Mouse (Mus musculus) forebrain, embryonic 12.5 days (tissue): Measurements from ENCODE around the gene Fkbp1b. TPM values are rescaled to one million over a fixed set of nuclear protein-coding genes. Genes with fewer than 3 reads are reported as not detected.
"Not testable (repeated sequence)": the region's sequence is repeated elsewhere in the genome, so short reads cannot be mapped to it uniquely, and the experiment has no call there.

ENCODE experiments used
- ATAC-seq: fragments of 200-750 bp; cut with Nextera tagmentation; 2 replicates; pipeline ENCODE4 v1.8.0; 2017; ENCODE audit warnings: moderate TSS enrichment; ENCODE audit not compliant: low FRiP score
- H3K27ac ChIP-seq: fragments of 300-500 bp; sonication (generic); 2 replicates; pipeline ENCODE4 v1.5.1; 2016; ENCODE audit warnings: mild to moderate bottlenecking
- H3K27me3 ChIP-seq: fragments of 300-500 bp; sonication (generic); 2 replicates; pipeline ENCODE4 v1.6.1; 2016; ENCODE audit warnings: mild to moderate bottlenecking
- H3K36me3 ChIP-seq: fragments of 300-500 bp; sonication (generic); replicated peaks from 2 replicates; pipeline ENCODE4 v1.6.1; 2016; ENCODE audit warnings: mild to moderate bottlenecking
- H3K4me1 ChIP-seq: fragments of 300-500 bp; sonication (generic); 2 replicates; pipeline ENCODE4 v1.6.1; 2016
- H3K4me2 ChIP-seq: fragments of 300-500 bp; sonication (generic); 2 replicates; pipeline ENCODE4 v1.6.1; 2016; ENCODE audit warnings: mild to moderate bottlenecking, moderate library complexity
- H3K4me3 ChIP-seq: fragments of 300-500 bp; sonication (generic); replicated peaks from 2 replicates; pipeline ENCODE4 v1.5.1; 2016; ENCODE audit warnings: mild to moderate bottlenecking
- H3K9ac ChIP-seq: fragments of 300-500 bp; sonication (generic); 2 replicates; pipeline ENCODE4 v1.6.1; 2016; ENCODE audit warnings: mild to moderate bottlenecking
- H3K9me3 ChIP-seq: fragments of 300-500 bp; sonication (generic); 2 replicates; pipeline ENCODE4 v1.6.1; 2016
- WGBS: fragments of 180-500 bp; shearing (Covaris S2); methylation state at CpG from one replicate; pipeline ENCODE4 v1.1.7; 2016; 5-methylcytosine and 5-hydroxymethylcytosine counted together
- polyA plus RNA-seq: library from polyadenylated mRNA; unstranded; fragments of >200 nt; fragmentation: Nextera tagmentation; extraction: Ambion mirVana; gene quantifications from 2 replicates; pipeline ENCODE4 v1.2.1, GENCODE M21; 2016

The Fkbp1b gene
- polyA plus RNA-seq, 1 experiment from 2014 or later: 6.6 TPM

DNA sequence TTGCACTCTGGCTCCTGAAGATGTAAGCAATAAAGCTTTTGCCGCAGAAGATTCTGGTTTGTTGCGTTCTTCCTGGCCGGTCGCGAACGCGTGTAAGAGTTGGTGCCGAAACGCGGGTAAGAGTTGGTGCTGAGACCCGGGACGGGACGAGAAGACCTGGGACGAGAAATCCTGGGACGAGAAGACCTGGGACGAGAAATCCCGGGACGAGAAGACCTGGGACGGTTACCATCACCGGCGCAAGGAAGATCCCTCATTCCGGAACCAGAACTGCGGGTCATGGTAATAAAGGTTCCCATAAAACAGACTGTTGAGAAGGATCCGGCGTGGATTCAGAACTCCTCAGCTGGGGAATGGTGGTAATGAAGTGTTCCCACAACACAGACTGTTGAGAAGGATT is 53.3 kb downstream of the Fkbp1b start:
- not testable (repeated sequence) for H3K4me1 ChIP-seq, ATAC-seq, H3K27me3 ChIP-seq, H3K27ac ChIP-seq, H3K4me3 ChIP-seq, H3K9ac ChIP-seq, H3K4me2 ChIP-seq, H3K9me3 ChIP-seq, H3K36me3 ChIP-seq
- 94% methylated on average over 25 of the region's 25 CpGs for WGBS

DNA sequence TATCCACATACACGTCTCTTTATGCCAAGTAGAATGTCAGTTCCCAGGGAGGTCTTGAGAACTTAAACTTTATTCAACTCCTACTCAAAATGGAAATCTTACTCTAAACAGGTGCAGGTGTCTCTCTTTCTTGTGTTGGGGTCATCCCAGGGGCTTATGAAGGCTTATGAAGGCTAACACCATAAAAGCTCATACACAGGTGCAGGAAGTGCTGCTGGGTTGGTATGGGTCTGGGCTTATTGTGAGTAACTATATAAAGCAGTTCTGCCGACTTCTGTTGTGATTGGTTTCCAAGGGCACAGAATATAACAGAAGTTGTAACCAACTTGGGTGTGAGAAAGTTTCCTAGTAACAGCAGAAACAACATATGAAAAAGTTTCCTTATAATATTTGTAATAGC is 56.9 kb downstream of the Fkbp1b start:
- H3K4me2 ChIP-seq: no peak overlapping the region
- no peak overlapping the region for H3K9ac ChIP-seq
- no peaks in the 10 kb centered on the region for H3K4me1 ChIP-seq
- no peak overlapping the region for H3K27ac ChIP-seq
- 86% methylated on average over 2 of the region's 2 CpGs for WGBS
- no peaks in the 10 kb centered on the region for H3K9me3 ChIP-seq
- no peak overlapping the region for H3K4me3 ChIP-seq
- H3K27me3 ChIP-seq: no peaks in the 10 kb centered on the region
- no peaks in the 10 kb centered on the region for H3K36me3 ChIP-seq
- ATAC-seq: no peak

DNA sequence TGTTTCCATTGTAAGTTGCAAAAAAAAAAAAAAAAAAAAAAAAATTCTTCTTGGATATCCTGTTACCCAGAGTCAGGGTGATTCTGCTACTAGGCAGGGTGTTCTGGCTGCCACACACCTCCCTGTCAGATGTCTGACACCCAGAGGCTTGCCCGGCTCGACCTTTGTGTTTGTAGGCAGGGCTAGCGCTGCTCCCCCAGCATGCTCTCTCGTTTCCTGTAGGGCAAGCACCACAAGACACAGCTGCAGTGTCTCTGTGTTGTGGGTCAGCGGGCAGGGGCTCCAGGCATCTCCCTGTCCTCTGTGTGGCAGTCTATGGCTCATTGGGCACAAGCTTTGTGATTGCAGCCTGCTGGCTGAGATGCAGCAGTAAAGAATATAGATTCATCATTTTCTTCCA is 57.8 kb downstream of the Fkbp1b start:
- H3K27ac ChIP-seq: no peak overlapping the region
- H3K9me3 ChIP-seq: no peaks in the 10 kb centered on the region
- H3K4me2 ChIP-seq: no peak overlapping the region
- no peak overlapping the region for H3K4me3 ChIP-seq
- no peaks in the 10 kb centered on the region for H3K36me3 ChIP-seq
- no peaks in the 10 kb centered on the region for H3K27me3 ChIP-seq
- no peak overlapping the region for H3K9ac ChIP-seq
- no peak for ATAC-seq
- H3K4me1 ChIP-seq: no peaks in the 10 kb centered on the region
- 71% methylated on average over 5 of the region's 5 CpGs for WGBS

Other genes starting within 250 kb of the Fkbp1b start
- 17.9 and 20.1 TPM in 2 replicates for gene Itsn2, start 249.0 kb downstream of the Fkbp1b start, polyA plus RNA-seq
- not detected in 2 replicates for gene Gm3625, start 248.7 kb downstream of the Fkbp1b start, polyA plus RNA-seq
- gene Fam228a, start 103.2 kb downstream of the Fkbp1b start, polyA plus RNA-seq: 0.56 and 0.77 TPM in 2 replicates
- gene Pfn4, start 72.6 kb downstream of the Fkbp1b start, polyA plus RNA-seq: 6.6 and 7.2 TPM in 2 replicates
- gene Fam228b, start 72.3 kb downstream of the Fkbp1b start, polyA plus RNA-seq: 3.2 and 4.1 TPM in 2 replicates
- 372 and 374 TPM in 2 replicates for gene Sf3b6, start 24.0 kb downstream of the Fkbp1b start, polyA plus RNA-seq
- 19.0 and 20.5 TPM in 2 replicates for gene Wdcp, start 1.7 kb upstream of the Fkbp1b start, polyA plus RNA-seq
- gene Mfsd2b, start 32.8 kb upstream of the Fkbp1b start, polyA plus RNA-seq: 2.0 and 2.5 TPM in 2 replicates
- 38.3 and 43.3 TPM in 2 replicates for gene Ubxn2a, start 66.1 kb upstream of the Fkbp1b start, polyA plus RNA-seq
- 24.0 and 24.9 TPM in 2 replicates for gene Atad2b, start 75.8 kb upstream of the Fkbp1b start, polyA plus RNA-seq